Mouse (Mus musculus): ENCODE data around the gene Vps41.

DNA sequence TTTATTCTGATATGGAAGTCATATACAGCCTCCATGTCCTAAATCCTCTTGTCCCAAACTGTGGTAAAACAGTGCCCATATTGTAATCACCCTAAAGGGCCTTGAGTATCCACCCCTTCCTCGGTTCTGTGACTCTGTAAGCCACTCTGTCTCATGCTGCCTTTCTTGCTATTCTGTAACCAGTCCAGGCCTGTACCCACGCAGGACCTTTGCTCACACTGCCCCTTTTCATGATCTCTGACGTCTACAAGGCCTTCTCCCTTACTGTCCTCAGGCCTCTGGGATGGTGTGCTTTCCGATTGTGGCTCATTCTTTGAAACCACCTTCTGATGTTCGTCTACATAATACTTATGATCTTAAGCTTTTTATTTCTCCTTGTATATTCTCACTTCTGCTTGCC, 1.4 kb downstream of the Vps41 start:
- TF ChIP-seq CTCF (IDR thresholded peaks at IDR 0.05; ENCODE audit: low read depth) (no peak), EP300 (IDR thresholded peaks at IDR 0.05; ENCODE audit: low read depth) (no peak)

Data from liver, embryonic 14.5 days (tissue).